Mouse (Mus musculus): ENCODE measurements around the gene Hspb8. TPM values are rescaled to one million over a fixed set of nuclear protein-coding genes. Genes with fewer than 3 reads are reported as not detected.
"Not testable (repeated sequence)": the region's sequence is repeated elsewhere in the genome, so short reads cannot be mapped to it uniquely, and the experiment has no call there.

Gene Hspb8
- total RNA-seq, 2 experiments from 2014 or later, result 11.8 to 12.5 TPM

DNA sequence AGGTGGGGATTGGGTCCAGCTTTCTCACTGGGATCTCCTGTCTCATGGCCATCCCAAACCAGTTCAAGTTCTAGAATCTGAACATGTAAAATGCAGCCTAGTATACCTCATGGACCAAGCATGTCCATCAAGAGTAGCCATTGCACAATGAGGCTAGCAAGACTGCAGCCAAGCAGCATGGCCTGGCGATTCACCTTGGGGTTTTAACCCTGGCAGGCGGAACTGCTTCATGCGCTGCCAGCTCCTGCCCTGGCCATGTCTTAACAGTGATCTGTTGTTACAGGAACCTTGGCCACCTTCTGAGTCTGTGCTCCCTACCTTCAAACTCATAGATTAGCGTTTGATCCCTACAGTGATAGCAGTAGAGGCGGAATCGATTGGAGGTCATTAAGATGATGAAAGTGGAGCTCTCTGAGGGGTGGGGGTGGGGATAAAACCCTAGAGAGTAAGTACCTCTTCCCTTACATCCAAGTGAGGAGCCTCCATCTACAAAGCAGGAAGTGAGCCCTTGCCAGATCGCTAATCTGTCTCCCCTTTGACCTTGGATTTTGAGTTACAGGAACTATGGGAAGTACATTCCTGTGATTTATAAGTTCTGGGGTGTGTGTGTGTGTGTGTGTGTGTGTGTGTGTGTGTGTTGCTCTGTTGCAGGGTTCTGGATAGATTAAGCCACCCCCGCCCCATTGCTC lies 22.5 kb downstream of the Hspb8 start:
- no peak for TF ChIP-seq CTCF (conservative IDR thresholded peaks at IDR 0.05)
- Histone ChIP-seq H3K27ac (no peak overlapping the region), H3K4me3 (no peak overlapping the region)
- DNase-seq (ENCODE audit: low spot score in 2 of 2), result no peak

DNA sequence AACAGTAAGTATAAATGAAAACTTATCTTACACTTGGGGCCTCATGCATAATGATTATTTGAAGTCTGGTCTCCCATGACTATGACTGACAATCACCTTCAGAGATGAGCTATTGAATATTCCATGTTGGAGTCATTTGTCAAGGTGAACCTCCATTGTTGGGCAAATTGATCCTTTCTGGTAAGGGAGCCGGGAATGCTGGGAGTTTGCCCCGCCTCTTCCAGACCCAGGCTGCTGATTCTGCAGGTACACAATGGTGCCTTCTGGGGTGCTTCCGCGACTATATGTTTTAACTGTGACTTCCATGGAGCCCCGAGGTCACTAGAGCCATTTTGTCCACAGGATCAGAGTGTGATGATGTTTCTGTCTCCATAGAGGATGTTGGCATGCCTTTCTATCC lies 26.6 kb downstream of the Hspb8 start:
- H3K27ac ChIP-seq, result no peak overlapping the region
- TF ChIP-seq CTCF (conservative IDR thresholded peaks at IDR 0.05), result no peak
- DNase-seq (ENCODE audit: low spot score in 2 of 2), result no peak
- no peak overlapping the region for H3K4me3 ChIP-seq

DNA sequence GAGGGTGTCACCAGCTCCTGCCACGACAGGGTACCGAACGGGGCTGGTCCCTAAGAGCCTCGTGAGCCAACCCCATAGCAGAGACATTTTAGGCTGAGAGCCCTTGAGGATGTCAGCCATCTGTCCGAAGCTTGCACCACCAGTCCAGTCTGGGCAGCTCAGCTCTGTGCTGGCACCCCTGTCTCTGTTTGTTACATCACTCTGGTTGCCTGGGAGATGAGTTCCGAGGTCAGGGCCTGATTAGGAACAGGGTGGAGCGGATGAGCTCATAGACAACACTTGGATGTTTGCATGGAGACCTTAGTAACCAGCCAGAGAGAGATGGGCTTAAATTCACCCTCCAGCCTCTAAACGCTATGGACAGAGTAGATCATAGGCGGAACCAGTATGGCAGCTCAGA lies 30.1 kb downstream of the Hspb8 start:
- TF ChIP-seq CTCF (conservative IDR thresholded peaks at IDR 0.05), result no peak
- no peak for DNase-seq (ENCODE audit: low spot score in 2 of 2)
- Histone ChIP-seq H3K27ac (no peak overlapping the region), H3K4me3 (no peak overlapping the region)

DNA sequence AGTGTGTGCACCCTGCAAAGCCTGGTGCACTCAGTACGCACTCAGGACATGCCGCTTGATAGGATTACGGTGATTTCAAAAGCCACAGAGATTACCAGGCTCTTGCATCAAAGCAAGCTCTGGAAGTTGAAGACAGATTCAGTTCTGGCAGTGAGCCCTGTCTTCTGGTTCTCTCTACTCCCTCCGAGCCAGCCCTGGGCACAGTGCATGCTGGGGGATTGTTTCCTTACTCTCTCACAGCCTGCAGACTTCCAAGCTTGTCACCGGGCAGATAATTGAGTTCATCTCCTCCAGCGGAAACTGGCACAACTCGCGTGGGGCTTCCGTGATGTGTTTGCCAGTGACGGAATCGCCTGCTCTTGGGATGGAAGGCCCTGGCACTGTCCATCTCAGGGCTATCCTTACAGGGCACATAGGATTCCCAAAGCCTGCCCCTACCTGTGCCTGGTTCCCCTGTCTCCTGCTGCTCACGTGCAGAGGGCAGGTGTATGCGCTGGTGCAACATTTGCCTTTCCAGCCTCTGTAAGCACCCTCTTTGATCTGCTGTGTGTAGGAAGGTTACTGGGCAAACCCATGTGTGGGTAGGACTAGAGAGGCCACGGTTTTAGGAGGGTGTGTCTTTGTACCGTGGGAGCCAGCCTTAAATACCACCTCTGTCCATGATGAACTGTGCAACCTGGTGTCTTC lies 32.7 kb downstream of the Hspb8 start:
- TF ChIP-seq CTCF (conservative IDR thresholded peaks at IDR 0.05), result no peak
- peak; percentile 26 to 27 for DNase-seq (ENCODE audit: low spot score in 2 of 2)

DNA sequence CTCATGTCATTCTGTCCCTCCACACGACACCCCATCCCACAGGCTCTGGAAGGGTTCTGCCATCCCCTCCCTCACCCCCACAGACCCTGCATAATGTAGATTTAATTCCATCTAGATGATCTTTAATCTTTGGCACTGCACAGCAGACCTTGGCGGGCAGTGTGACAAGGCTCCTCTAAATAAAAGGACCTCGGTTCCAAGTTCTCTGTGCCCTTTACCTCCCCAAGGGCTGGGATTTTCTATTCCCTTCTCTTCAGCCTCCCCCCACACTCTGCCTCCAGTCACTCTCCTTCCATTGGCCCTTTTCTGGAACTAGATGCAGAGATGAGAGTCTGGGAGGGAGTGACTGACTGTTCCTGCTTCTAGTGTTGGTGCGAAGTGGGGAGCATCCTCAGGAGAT lies 33.3 kb downstream of the Hspb8 start:
- Histone ChIP-seq H3K27ac (no peak overlapping the region), H3K4me3 (no peak overlapping the region)
- no peak for TF ChIP-seq CTCF (conservative IDR thresholded peaks at IDR 0.05)
- no peak for DNase-seq (ENCODE audit: low spot score in 2 of 2)

More for the DNA sequence above, 32.7 kb downstream of the Hspb8 start:
- Histone ChIP-seq H3K27ac (no peak overlapping the region), H3K4me3 (no peak overlapping the region)

DNA sequence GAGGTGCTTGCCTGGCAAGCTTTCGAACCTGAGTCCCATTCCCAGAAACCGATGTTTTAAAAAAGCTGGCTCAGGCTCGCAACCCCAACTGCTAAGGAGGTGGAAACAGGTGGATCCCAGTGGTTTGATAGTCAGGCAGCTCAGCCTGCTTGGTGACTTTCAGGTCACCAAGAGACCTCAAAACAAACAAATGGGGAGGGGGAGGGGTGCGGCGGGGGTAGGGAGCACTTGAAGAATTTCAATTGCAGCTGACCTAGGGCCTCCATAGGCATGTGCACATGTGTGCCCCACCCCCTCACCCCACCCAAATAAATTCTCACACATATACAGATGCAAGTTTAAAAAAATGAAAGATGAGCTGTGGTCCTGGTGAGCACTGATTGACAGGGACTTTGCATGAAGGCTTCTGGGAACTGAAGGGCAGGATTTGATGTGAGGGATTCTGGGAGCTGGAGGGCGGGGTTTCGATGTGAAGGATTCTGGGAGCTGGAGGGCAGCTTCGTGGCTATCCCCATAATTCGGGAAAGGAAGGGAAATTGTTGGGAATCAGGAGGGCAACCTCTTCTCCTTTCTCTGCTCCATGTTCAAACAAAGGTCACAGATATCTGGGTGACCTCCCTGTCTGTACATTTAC lies 35.2 kb downstream of the Hspb8 start:
- TF ChIP-seq CTCF (conservative IDR thresholded peaks at IDR 0.05), result no peak
- Histone ChIP-seq H3K27ac (no peak overlapping the region), H3K4me3 (no peak overlapping the region)
- DNase-seq (ENCODE audit: low spot score in 2 of 2), result no peak

DNA sequence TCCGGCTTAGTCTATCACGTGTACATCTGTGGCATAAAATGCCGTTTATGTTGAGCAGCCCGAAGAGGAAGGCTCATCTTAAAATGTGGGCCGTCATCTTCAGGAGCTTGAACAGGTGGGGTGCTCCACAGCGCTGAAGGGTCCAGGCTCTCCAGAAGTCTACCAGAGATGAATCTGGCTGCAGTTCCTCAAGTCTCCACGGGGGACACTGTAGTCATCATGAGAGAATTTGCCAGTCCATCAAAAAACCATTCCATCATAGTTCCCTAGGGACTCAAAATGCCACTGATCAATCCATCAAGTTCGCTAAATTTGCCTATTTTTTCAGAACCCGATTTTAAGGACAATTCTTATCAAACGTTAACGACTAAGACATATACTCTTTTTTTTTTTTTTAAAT lies 36.6 kb downstream of the Hspb8 start:
- H3K4me3 ChIP-seq, result no peak overlapping the region
- peak; percentile 94 for TF ChIP-seq CTCF (conservative IDR thresholded peaks at IDR 0.05)
- DNase-seq (ENCODE audit: low spot score in 2 of 2), result peak; percentile 31 to 67
- H3K27ac ChIP-seq, result no peak overlapping the region

DNA sequence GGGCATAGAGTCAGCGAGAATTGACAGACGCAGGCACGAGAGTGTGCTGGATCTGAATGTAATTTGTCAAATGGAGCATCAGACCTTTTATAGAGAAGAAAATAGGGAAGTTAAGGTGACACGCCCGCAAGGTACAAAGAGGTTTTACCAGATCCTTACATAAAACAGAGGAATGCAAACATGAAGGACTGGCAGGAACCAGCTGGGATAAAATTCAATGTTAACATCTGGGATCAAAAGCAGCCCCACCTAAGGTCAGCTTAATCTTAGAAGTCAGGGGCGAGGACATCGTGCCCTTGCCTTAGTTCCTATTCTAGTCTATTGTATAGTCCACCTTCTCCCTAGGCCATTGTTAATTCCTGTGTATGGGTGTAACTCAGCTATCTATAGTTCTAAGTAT lies 40.0 kb downstream of the Hspb8 start:
- not testable (repeated sequence) for H3K27ac ChIP-seq; DNase-seq (ENCODE audit: low spot score in 2 of 2); H3K4me3 ChIP-seq

DNA sequence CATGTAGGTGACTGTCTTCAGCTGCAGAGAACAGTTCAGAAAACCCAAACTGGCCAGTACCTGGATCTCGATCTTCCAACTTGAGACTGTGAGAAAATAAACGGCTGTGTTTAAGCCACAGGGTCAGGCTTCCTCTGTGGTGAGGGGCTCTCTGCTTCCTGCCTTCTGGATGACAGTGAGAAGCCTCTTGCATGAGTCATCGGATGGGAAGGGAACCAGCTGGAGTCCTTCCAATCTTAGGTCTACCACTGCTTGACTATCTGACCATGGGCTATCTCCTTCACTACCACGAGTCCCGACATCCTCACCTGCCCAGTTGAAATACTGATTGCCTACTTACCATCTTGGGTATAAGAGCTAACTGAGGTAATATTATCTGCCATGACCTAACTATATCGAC lies 40.9 kb downstream of the Hspb8 start:
- TF ChIP-seq CTCF (conservative IDR thresholded peaks at IDR 0.05), result no peak
- no peak overlapping the region for H3K4me3 ChIP-seq
- DNase-seq (ENCODE audit: low spot score in 2 of 2), result no peak
- H3K27ac ChIP-seq, result no peak overlapping the region

DNA sequence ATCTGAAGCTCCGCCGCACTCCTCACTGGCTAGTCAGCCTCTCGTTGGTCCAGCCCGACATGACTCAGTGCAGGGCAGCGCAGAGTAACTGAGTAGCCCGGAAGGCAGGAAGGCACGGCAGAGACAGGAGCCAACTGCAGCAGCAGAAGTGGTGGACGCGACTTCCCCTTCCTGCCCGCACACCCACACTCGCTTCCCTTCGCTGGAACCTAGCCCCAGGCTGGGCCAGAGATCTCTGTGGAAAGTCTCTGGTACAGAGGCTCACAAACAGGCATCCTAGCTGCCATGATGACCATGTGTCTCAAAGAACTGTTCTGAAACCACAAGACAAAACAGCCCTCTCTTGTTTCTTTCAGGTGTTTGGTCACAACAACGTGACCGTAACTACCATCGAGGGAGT lies 41.4 kb downstream of the Hspb8 start:
- no peak overlapping the region for H3K4me3 ChIP-seq
- TF ChIP-seq CTCF (conservative IDR thresholded peaks at IDR 0.05), result no peak
- no peak for DNase-seq (ENCODE audit: low spot score in 2 of 2)
- H3K27ac ChIP-seq, result no peak overlapping the region

DNA sequence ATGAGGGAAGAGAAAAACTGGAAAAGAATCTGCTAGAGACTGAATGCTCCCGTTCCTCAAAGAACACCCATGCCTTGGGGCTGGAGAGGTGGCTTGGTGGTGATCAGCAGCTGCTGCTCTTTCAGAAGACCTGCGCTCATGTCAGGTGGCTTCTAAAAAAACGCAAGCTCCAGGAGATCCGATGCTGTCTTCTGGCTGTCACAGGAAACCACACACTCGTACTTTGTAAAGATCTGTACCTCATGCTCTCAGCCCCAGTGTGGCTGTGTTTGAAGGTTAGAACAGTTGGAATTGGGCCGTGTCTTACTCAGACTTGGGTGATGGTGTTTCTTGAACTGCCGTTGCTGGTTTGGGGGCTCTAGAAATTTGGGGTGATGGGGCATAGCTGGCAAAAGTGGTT lies 42.3 kb downstream of the Hspb8 start:
- Histone ChIP-seq H3K4me3 (no peak overlapping the region), H3K27ac (no peak overlapping the region)
- no peak for DNase-seq (ENCODE audit: low spot score in 2 of 2)
- TF ChIP-seq CTCF (conservative IDR thresholded peaks at IDR 0.05), result no peak

DNA sequence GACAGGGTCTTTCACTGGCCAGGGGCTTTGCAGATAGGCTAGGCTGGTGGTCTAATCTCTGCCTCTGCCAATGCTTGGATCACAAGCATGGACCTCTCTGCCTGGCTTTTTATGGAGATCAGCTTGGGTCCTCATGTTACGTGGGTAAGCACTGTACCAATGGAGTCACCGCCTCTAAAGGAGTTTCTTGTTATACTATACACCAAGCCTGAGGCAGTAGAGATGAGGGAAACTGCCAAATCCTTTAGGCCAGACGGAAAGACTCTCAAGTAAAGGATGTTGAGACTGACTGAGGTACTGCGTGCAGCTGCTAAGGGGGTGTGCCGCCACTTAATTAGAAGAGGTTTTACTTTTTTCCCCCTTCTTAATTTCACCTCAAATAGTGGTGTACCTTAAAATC lies 43.8 kb downstream of the Hspb8 start:
- DNase-seq (ENCODE audit: low spot score in 2 of 2), result no peak
- H3K27ac ChIP-seq, result no peak overlapping the region
- H3K4me3 ChIP-seq, result no peak overlapping the region
- no peak for TF ChIP-seq CTCF (conservative IDR thresholded peaks at IDR 0.05)

DNA sequence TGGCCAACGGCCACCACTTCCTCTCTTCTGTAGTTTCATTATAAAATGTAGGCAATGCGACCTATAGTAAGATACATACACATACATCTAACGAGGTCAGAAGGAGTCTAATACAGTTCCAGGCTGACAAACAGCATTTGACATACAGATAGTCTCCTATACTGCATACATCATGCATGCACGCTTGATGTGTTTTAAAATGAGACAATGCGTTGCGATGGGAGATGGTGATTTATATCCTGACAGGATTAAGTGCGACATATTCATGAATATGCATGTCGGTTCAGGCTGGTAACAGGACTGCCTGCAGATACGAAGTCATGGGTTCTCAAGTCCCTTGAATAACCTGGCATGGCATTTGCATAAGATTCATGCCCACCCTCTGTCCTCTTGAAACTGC lies 54.7 kb downstream of the Hspb8 start:
- no peak overlapping the region for H3K4me3 ChIP-seq
- no peak for TF ChIP-seq CTCF (conservative IDR thresholded peaks at IDR 0.05)
- H3K27ac ChIP-seq, result no peak overlapping the region
- DNase-seq (ENCODE audit: low spot score in 2 of 2), result no peak

Measured in layer of hippocampus, adult 2 months (tissue).